Mouse (Mus musculus) inflammation-experienced regulatory T-cells, adult 6 months (primary cell): ENCODE measurements at regions not wholly inside any gene's neighbourhood (a gene's known extent, or its start where the extent isn't known, plus 50 kb on each side); places are given as distances from the start of the nearest gene placed in this dataset.

ENCODE experiments used
- ATAC-seq: one replicate; pipeline ENCODE4 v1.8.0; 2017

- ATAC-seq, result no peak
These were observed 151.2 kb upstream of the Mvb12b start for GRCm38 (mm10) chr2:34038982-34039381.

- ATAC-seq, result no peak
These were observed 145.5 kb upstream of the Mvb12b start for GRCm38 (mm10) chr2:34033212-34033611.

DNA sequence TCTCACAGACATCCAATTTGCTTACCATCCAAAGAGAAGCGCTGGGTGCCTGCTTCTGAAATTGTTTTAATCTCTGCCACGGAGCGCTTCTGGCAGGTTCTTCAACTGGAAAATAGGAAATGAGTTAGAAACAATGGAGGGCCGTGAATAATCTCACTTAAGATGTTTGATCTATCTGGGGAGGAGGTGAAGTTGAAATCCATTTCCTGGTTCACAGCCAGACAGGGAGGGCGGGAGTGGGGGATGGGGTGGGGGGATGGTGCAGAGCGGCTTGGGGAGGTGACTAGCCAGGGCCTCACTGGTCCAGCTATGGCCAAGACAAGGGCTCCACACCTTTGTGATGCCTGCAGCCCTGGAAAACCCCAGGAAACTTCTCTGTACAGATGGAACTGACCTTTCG, 143.7 kb upstream of the Mvb12b start:
- no peak for ATAC-seq

GRCm38 (mm10) chr2:34031001-34031412, 143.3 kb upstream of the Mvb12b start:
- ATAC-seq, result no peak

DNA sequence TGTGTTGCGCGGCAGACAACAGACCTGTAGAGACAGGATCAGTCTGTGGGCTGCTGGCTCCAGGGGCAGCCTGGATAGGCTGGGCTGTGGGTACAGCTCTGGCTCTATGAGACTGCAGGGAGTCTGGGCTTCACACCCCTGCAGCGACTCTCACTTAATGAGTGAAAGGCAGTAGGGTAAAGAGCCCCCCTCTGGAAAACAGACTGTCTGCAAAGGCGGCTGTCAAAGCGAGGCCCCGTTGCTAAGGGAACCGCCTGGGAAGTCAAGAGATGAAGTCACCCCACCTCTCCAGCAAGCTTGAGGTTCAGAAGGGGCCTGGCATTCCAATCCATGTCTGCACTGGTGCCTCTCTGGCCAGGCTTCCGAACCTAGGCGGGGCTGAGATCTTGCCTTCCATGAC, 139.7 kb upstream of the Mvb12b start:
- ATAC-seq, result no peak

- ATAC-seq, result no peak
These were observed 139.0 kb upstream of the Mvb12b start for GRCm38 (mm10) chr2:34026566-34027360.

- no peak for ATAC-seq
These were observed 138.1 kb upstream of the Mvb12b start for GRCm38 (mm10) chr2:34025715-34026360.

DNA sequence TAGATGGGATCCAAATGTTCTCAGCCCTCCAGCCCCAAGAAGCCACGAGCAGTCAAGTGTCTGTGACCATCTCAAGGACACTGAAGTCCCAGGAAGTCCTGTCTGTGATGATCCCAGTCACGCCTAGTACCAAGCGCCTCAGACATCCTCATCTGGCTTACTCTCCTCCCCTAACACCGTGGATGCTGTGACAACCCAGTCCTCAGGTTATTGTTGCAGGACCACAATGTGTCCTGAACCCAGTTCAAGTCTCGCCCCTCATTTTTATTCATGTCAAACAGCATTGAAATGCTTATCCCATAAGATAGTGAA, 129.4 kb upstream of the Mvb12b start:
- no peak for ATAC-seq

GRCm38 (mm10) chr2:34016350-34017141, 128.8 kb upstream of the Mvb12b start:
- ATAC-seq, result no peak

DNA sequence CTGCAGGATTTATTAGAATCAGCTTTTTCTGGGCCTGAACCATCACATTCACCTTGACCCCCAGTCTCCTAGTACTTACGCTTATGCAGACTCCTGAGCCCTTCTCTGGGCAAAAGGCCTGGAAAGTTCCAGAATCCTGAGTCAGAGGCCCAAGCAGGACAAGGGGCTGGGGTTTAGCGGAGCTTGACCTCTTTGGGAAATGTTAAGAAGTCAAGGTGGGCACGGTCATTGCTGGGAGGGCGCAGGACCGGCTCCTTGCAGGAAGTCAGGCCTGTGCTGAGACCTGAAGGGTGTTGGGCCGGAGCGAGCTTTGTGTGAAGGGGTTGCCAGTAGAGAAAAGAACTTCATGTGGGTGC, 127.9 kb upstream of the Mvb12b start:
- ATAC-seq, result no peak

GRCm38 (mm10) chr2:34014868-34015639, 127.3 kb upstream of the Mvb12b start:
- no peak for ATAC-seq

DNA sequence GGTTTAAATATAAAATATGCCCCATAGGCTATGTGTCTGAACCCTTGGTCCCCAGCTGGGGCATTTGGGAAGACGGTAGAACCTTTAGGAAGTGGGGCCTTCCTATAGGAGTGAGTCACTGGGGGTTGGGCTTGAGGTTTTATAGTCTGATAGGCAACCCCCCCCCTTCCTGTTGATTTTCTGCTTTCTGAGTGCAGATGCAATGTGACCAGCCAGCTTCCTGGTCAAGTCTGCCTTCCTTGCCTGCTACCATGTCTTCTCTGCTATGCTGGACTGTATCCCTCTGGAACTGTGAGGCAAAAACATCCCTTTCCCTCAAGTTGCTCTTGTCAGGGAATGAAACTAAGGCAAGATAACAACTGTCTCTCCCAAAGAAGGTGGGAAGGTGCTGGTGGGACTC, 122.4 kb upstream of the Mvb12b start:
- ATAC-seq, result no peak

- no peak for ATAC-seq
These were observed 120.2 kb upstream of the Mvb12b start for GRCm38 (mm10) chr2:34007916-34008315.

- no peak for ATAC-seq
These were observed 109.4 kb upstream of the Mvb12b start for GRCm38 (mm10) chr2:33997106-33997505.

- ATAC-seq, result no peak
These were observed 108.6 kb upstream of the Mvb12b start for GRCm38 (mm10) chr2:33996331-33996730.

DNA sequence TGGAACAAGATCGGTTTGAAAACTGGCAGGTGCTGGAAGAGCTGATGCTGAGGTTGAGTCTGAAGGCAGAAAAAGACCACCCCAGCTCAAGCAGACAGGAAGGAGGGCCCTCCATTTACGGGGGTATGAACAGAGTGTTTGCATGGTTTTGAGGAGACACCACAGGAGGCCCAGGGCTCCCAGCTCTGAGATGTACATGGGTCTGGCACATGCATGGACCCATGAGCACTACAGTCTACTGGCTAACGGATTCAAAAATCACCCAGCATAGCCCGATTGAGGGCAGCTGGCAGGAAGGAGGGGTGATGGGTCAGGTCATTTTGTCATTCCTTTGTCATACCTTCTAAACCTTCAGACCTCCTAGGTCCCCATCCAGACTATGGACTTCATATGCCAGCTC, 103.6 kb upstream of the Mvb12b start:
- ATAC-seq, result no peak

DNA sequence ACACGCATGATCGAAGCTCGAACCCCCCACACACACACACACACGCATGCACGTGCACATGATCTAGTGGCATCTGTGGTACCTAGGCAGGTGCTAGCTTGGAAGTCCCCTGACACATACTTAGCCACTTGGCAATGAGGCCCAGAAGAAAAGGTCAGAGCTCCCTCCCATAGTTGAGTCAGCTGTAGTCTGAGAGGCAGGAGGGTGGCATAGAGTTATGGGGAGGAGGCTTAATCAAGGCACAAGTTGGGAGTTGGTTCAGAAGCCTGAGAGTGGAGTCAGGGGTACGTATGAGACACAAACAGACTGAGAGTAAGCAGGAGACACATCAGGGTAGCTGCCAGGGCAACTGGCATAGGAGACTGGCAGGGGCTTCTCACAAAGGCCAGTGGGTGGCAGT, 103.0 kb upstream of the Mvb12b start:
- ATAC-seq, result no peak

GRCm38 (mm10) chr2:33989555-33990370, 102.0 kb upstream of the Mvb12b start:
- no peak for ATAC-seq

GRCm38 (mm10) chr2:33986420-33986819, 98.7 kb upstream of the Mvb12b start:
- ATAC-seq, result no peak

- ATAC-seq, result no peak
These were observed 97.6 kb upstream of the Mvb12b start for GRCm38 (mm10) chr2:33985316-33985715.

DNA sequence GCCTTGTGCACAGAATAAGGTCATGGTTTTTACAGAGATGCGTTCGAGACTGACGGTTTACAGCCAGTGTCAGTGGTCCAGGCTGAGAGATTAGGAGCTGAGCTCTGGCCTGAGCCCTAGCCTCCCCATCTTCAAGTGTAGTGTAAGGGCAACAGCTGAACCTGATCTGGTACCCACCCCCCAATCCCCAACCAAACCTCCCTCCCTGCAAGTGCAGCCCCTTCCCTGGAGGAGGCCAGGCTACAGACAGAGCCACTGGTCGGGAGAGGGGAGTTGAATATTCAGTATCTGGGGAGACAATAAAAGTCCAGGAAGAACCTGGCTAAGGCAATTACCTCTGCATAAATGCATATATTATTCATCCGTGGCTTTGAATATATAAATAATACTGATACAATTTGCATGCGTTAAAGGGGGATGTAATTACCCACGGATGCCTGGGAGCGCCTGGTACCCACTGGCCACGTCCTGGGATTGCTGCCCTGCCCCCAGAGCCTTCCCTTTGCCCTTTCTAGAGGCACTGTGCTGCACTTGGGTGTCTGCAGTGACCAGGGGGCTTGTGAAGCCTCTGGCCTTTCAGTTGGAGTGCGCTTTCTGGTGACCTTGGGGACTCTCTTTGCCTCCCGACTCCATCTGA, 95.5 kb upstream of the Mvb12b start:
- no peak for ATAC-seq

DNA sequence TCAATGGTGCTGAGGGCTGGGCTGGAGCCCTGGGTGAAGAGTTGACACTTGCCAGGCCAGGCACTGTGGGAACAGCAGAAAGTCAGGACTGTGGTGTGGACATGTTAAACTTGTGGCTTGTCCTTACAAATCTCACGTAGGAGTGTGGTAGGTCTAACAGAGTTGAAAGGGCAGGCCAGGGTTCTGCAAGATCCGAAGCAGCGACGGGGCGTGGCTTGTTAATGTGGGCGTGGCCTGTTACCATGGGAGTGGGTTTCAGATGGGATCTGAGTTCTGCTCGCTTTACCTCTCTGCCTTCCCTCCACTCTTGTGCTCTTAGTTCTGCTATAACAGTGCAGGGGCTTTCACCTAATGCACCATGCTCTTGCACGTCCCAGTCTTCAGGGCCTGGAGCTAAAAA, 94.2 kb upstream of the Mvb12b start:
- no peak for ATAC-seq
